Mouse (Mus musculus) hindbrain, embryonic 10.5 days (tissue): ENCODE measurements around the gene Kcnq2. TPM values are rescaled to one million over a fixed set of nuclear protein-coding genes. Genes with fewer than 3 reads are reported as not detected.

Experiments
- DNase-seq: peaks from one replicate; pipeline ENCODE4 v3.0.0-alpha.2; 2017; ENCODE audit warnings: low spot score
- H3K27ac ChIP-seq: fragments of 300-500 bp; sonication (generic); 2 replicates; pipeline ENCODE4 v1.5.1; 2016; ENCODE audit warnings: mild to moderate bottlenecking, moderate library complexity
- H3K27me3 ChIP-seq: fragments of 300-500 bp; sonication (generic); 2 replicates; pipeline ENCODE4 v1.6.1; 2016; ENCODE audit warnings: mild to moderate bottlenecking; ENCODE audit not compliant: poor library complexity, insufficient read depth, severe bottlenecking
- H3K36me3 ChIP-seq: fragments of 300-500 bp; sonication (generic); 2 replicates; pipeline ENCODE4 v1.6.1; 2016; ENCODE audit warnings: mild to moderate bottlenecking, moderate library complexity
- H3K4me1 ChIP-seq: fragments of 300-500 bp; sonication (generic); replicated peaks from 2 replicates; pipeline ENCODE4 v1.6.1; 2016; ENCODE audit warnings: mild to moderate bottlenecking
- H3K4me3 ChIP-seq: fragments of 300-500 bp; sonication (generic); 2 replicates; pipeline ENCODE4 v1.5.1; 2016; ENCODE audit warnings: mild to moderate bottlenecking, moderate library complexity
- H3K9me3 ChIP-seq: fragments of 300-500 bp; sonication (generic); 2 replicates; pipeline ENCODE4 v1.6.1; 2016; ENCODE audit warnings: mild to moderate bottlenecking, moderate library complexity
- WGBS: fragments of 180-500 bp; shearing (Covaris S2); methylation state at CpG from one replicate; pipeline ENCODE4 v1.1.7; 2016; 5-methylcytosine and 5-hydroxymethylcytosine counted together
- polyA plus RNA-seq: library from polyadenylated mRNA; unstranded; fragments of >200 nt; fragmentation: Nextera tagmentation; extraction: Ambion mirVana; gene quantifications from 2 replicates; pipeline ENCODE4 v1.2.1, GENCODE M21; 2016

Kcnq2 gene
- polyA plus RNA-seq, 1 experiment from 2014 or later = 15.5 TPM

- Histone ChIP-seq H3K4me3 (no peak overlapping the region), H3K4me1 (peaks cover 15% of the 10 kb centered on the region), H3K27me3 (peaks cover 72% of the 10 kb centered on the region), H3K9me3 (no peaks in the 10 kb centered on the region), H3K27ac (no peak overlapping the region), H3K36me3 (no peaks in the 10 kb centered on the region)
- 58% methylated on average over 2 of the region's 2 CpGs for WGBS
- no peak for DNase-seq
Measured at GRCm38 (mm10) chr2:181143509-181144276, 8.6 kb upstream of the Kcnq2 start.

- WGBS = 68% methylated on average over 8 of the region's 8 CpGs
- Histone ChIP-seq H3K9me3 (no peaks in the 10 kb centered on the region), H3K4me3 (no peak overlapping the region), H3K27ac (no peak overlapping the region), H3K27me3 (peaks cover 72% of the 10 kb centered on the region), H3K4me1 (peaks cover 7% of the 10 kb centered on the region), H3K36me3 (no peaks in the 10 kb centered on the region)
- DNase-seq = no peak
Measured at GRCm38 (mm10) chr2:181142703-181143135, 7.6 kb upstream of the Kcnq2 start.

- Histone ChIP-seq H3K27me3 (peaks cover 72% of the 10 kb centered on the region), H3K9me3 (no peaks in the 10 kb centered on the region), H3K4me1 (peaks cover 6% of the 10 kb centered on the region), H3K4me3 (no peak overlapping the region), H3K27ac (no peak overlapping the region), H3K36me3 (no peaks in the 10 kb centered on the region)
- 87% methylated on average over 5 of the region's 5 CpGs for WGBS
- DNase-seq = no peak
Measured at GRCm38 (mm10) chr2:181139641-181140193, 4.6 kb upstream of the Kcnq2 start.

GRCm38 (mm10) chr2:181136934-181137333 is 1.8 kb upstream of the Kcnq2 start:
- H3K9me3 ChIP-seq = no peaks in the 10 kb centered on the region
- no peaks in the 10 kb centered on the region for H3K36me3 ChIP-seq
- no peak overlapping the region for H3K4me3 ChIP-seq
- peaks cover 80% of the 10 kb centered on the region for H3K27me3 ChIP-seq
- peak; percentile 66 for DNase-seq
- H3K4me1 ChIP-seq = peaks cover 22% of the 10 kb centered on the region
- H3K27ac ChIP-seq = no peak overlapping the region
- WGBS = 2% methylated on average over 6 of the region's 6 CpGs

GRCm38 (mm10) chr2:181135446-181135818 is 332 bp upstream of the Kcnq2 start:
- Histone ChIP-seq H3K4me1 (peaks cover 22% of the 10 kb centered on the region), H3K27me3 (peaks cover 87% of the 10 kb centered on the region), H3K36me3 (no peaks in the 10 kb centered on the region), H3K9me3 (no peaks in the 10 kb centered on the region), H3K27ac (peak overlapping the region; percentile 86; the same call in 1 of the 2 replicates), H3K4me3 (peak overlapping the region; percentile 72)
- DNase-seq = no peak
- WGBS = 10% methylated on average over 4 of the region's 4 CpGs

- H3K4me3 ChIP-seq = peak overlapping the region; percentile 72
- H3K4me1 ChIP-seq = peaks cover 22% of the 10 kb centered on the region
- H3K9me3 ChIP-seq = no peaks in the 10 kb centered on the region
- WGBS = 11% methylated on average over 22 of the region's 22 CpGs
- H3K27me3 ChIP-seq = peaks cover 77% of the 10 kb centered on the region
- peak overlapping the region; percentile 86 for H3K27ac ChIP-seq
- no peak for DNase-seq
- H3K36me3 ChIP-seq = no peaks in the 10 kb centered on the region
Measured at GRCm38 (mm10) chr2:181133837-181134590, 1.1 kb downstream of the Kcnq2 start.

DNA sequence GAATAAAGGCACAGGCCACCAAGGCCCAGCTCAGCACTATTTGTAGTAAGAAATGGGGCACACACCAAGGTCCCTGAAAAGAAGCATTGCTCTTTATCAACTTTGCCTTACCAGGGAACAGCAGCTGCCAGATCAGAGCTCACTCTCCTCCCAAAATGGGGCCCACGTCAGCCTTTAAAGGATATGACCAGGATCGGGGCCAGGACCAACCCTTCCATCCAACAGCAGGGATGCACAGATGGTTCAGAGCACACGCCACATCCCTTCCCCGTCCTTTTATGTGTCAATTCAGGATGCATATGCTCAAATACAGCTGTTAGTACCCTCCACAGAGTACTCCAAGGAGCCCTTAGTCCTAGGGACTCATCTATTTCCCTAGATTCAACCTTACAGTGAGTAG is 4.9 kb downstream of the Kcnq2 start:
- Histone ChIP-seq H3K4me3 (no peak overlapping the region), H3K36me3 (no peaks in the 10 kb centered on the region), H3K27ac (no peak overlapping the region), H3K27me3 (peaks cover 42% of the 10 kb centered on the region), H3K4me1 (peaks cover 25% of the 10 kb centered on the region), H3K9me3 (no peaks in the 10 kb centered on the region)
- no peak for DNase-seq
- 79% methylated on average over 4 of the region's 4 CpGs for whole genome bisulfite sequencing

DNA sequence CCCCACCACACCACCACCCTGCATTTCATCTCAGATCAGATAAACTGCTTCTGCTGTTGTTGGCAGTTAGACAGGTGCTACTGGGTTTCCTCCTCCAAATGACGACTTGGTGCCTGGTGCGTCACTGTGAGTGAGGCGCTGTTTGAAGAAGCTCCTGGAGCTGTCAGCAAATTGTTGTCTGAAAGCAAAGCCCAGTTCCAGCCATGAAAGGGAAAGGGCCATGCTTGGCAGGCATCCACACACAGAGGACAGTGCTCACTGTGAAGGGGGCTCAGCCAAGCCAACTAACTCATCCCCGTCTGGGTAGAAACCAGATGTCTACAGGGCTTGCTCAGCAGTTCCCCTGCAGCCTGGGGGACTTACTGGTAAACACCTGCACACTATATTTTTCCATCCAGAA is 6.1 kb downstream of the Kcnq2 start:
- Histone ChIP-seq H3K9me3 (no peaks in the 10 kb centered on the region), H3K36me3 (no peaks in the 10 kb centered on the region), H3K27me3 (peaks cover 29% of the 10 kb centered on the region), H3K4me1 (peaks cover 15% of the 10 kb centered on the region), H3K27ac (no peak overlapping the region), H3K4me3 (no peak overlapping the region)
- WGBS = 85% methylated on average over 4 of the region's 4 CpGs
- DNase-seq = no peak

DNA sequence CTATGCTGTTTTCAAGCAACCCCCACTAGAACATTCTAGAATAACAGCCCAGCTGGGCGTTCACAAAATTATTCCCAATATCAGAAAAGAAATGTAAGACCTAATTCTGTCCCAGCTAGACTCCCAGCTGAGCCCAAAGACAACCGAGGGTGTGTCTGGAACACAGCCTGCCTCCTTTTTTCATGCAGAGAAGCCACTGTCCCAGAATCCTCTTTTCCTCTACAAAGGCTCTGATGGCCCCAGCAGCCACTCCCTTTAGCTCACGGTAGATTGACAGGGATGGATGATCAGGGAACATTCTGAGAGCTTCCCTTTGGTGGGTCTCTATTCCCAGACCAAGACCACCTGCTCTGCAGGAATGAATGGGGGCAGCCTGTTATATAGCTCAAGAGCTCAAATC is 7.3 kb downstream of the Kcnq2 start:
- Histone ChIP-seq H3K27me3 (peaks cover 17% of the 10 kb centered on the region), H3K4me1 (peaks cover 11% of the 10 kb centered on the region; the same call in 1 of the 2 replicates)
- 39% methylated on average over 3 of the region's 3 CpGs for WGBS

DNA sequence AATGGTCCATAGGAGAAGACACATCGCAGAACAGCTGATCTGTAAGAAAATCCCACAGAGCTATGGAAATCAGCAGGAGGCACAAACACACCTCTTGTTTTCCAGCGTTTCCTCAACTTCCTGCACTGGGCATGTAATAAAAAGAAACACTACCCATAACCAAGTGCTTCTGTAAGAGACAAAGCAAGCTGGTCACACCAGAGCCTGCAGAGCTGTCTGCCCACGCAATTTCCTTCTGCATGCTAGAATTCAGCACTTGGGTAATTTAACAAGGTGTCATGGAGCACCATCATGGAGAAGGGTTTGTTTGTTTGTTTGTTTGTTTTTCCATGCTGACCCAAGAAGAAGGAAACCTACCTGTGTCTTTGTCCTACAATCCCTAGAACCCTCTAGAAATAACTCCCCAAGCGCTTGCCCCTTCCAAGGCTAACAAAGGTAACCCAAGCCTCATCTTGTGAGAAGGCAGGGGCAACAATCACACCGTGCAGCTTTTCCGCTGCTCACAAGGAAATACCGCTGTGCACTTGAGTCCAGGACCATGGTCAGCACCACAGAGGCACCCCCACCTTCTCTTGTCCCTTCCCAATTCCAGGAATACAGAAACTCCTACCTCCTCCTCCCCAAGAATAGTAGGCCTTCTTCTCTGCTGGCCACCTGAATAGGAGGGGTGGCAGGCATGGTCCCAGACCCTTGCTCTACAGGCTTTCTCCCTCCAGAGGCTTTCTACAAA is 9.2 kb downstream of the Kcnq2 start:
- DNase-seq = no peak
- no peaks in the 10 kb centered on the region for H3K27me3 ChIP-seq

More for the DNA sequence above, 7.3 kb downstream of the Kcnq2 start:
- Histone ChIP-seq H3K9me3 (no peaks in the 10 kb centered on the region), H3K4me3 (no peak overlapping the region), H3K27ac (no peak overlapping the region), H3K36me3 (no peaks in the 10 kb centered on the region)
- DNase-seq = no peak

GRCm38 (mm10) chr2:181122642-181123041 is 12.5 kb downstream of the Kcnq2 start:
- Histone ChIP-seq H3K9me3 (no peaks in the 10 kb centered on the region), H3K27ac (peak overlapping the region; percentile 56; the same call in 1 of the 2 replicates), H3K4me3 (no peak overlapping the region), H3K36me3 (no peaks in the 10 kb centered on the region), H3K4me1 (peaks cover 47% of the 10 kb centered on the region), H3K27me3 (no peaks in the 10 kb centered on the region)
- no peak for DNase-seq

More for the DNA sequence above, 9.2 kb downstream of the Kcnq2 start:
- H3K4me1 ChIP-seq = peaks cover 29% of the 10 kb centered on the region
- no peak overlapping the region for H3K27ac ChIP-seq
- 53% methylated on average over 7 of the region's 7 CpGs for WGBS
- H3K4me3 ChIP-seq = no peak overlapping the region
- H3K9me3 ChIP-seq = no peaks in the 10 kb centered on the region
- H3K36me3 ChIP-seq = no peaks in the 10 kb centered on the region

DNA sequence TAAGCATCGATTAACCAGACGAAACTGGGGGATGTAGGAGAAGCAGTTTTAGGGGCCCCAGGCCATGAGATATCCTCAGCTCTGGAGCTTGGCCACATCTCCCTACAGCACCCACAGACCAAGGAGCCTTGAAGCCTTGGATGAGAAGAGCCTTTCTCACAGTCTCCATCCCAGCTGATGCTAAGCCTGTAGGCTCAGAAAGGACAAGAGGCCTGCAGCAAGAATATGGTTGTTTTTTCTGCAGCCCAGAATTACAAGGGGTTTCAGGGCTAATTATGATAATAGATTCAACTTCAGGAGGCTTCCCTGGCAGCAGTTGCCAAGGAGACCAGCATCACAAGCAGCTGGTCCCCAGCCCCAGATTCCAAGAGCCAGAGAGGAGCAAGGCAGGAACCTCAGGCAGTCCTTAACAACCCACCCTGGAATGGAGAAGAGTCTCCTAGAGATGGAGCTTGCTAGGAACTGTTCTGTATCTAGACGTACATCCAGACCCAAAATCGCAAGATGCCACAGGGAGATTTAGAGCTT is 14.1 kb downstream of the Kcnq2 start:
- no peak overlapping the region for H3K4me3 ChIP-seq
- peak; percentile 69 for DNase-seq
- peaks cover 47% of the 10 kb centered on the region for H3K4me1 ChIP-seq
- no peaks in the 10 kb centered on the region for H3K27me3 ChIP-seq
- H3K27ac ChIP-seq = peak overlapping the region; percentile 72
- no peaks in the 10 kb centered on the region for H3K9me3 ChIP-seq
- WGBS = 76% methylated on average over 4 of the region's 4 CpGs
- no peaks in the 10 kb centered on the region for H3K36me3 ChIP-seq
